Mouse (Mus musculus) forebrain, embryonic 15.5 days (tissue): ENCODE measurements around the gene Oas1a. TPM values are rescaled to one million over a fixed set of nuclear protein-coding genes. Genes with fewer than 3 reads are reported as not detected.
"Not testable (repeated sequence)": the region's sequence is repeated elsewhere in the genome, so short reads cannot be mapped to it uniquely, and the experiment has no call there.

Source experiments
- ATAC-seq: fragments of 200-750 bp; cut with Nextera tagmentation; replicated peaks from 2 replicates; pipeline ENCODE4 v1.8.0; 2017; ENCODE audit warnings: mild to moderate bottlenecking, moderate TSS enrichment, moderate library complexity
- H3K27ac ChIP-seq: fragments of 300-500 bp; sonication (generic); replicated peaks from 2 replicates; pipeline ENCODE4 v1.5.1; 2015; ENCODE audit warnings: mild to moderate bottlenecking, inconsistent platforms
- H3K27me3 ChIP-seq: fragments of 300-500 bp; sonication (generic); 2 replicates; pipeline ENCODE4 v1.6.1; 2015; ENCODE audit warnings: inconsistent platforms
- H3K36me3 ChIP-seq: fragments of 300-500 bp; sonication (generic); 2 replicates; pipeline ENCODE4 v1.6.1; 2015; ENCODE audit warnings: mild to moderate bottlenecking, inconsistent platforms
- H3K4me1 ChIP-seq: fragments of 300-500 bp; sonication (generic); 2 replicates; pipeline ENCODE4 v1.6.1; 2015; ENCODE audit warnings: inconsistent platforms
- H3K4me2 ChIP-seq: fragments of 300-500 bp; sonication (generic); replicated peaks from 2 replicates; pipeline ENCODE4 v1.6.1; 2015; ENCODE audit warnings: mild to moderate bottlenecking, inconsistent platforms
- H3K4me3 ChIP-seq: fragments of 300-500 bp; sonication (generic); 2 replicates; pipeline ENCODE4 v1.5.1; 2015; ENCODE audit warnings: mild to moderate bottlenecking, inconsistent platforms
- H3K9ac ChIP-seq: fragments of 300-500 bp; sonication (generic); replicated peaks from 2 replicates; pipeline ENCODE4 v1.6.1; 2015; ENCODE audit warnings: mild to moderate bottlenecking, inconsistent platforms
- H3K9me3 ChIP-seq: fragments of 300-500 bp; sonication (generic); 2 replicates; pipeline ENCODE4 v1.6.1; 2016; ENCODE audit warnings: inconsistent platforms
- WGBS: fragments of 180-500 bp; shearing (Covaris S2); methylation state at CpG from one replicate; pipeline ENCODE4 v1.1.7; 2015; ENCODE audit warnings: mixed read lengths; 5-methylcytosine and 5-hydroxymethylcytosine counted together
- polyA plus RNA-seq: library from polyadenylated mRNA; unstranded; fragments of >200 nt; fragmentation: Nextera tagmentation; extraction: Ambion mirVana; gene quantifications from 2 replicates; pipeline ENCODE4 v1.2.1, GENCODE M21; 2015

Oas1a gene
- polyA plus RNA-seq, 1 experiment from 2014 or later: 0.45 TPM

DNA sequence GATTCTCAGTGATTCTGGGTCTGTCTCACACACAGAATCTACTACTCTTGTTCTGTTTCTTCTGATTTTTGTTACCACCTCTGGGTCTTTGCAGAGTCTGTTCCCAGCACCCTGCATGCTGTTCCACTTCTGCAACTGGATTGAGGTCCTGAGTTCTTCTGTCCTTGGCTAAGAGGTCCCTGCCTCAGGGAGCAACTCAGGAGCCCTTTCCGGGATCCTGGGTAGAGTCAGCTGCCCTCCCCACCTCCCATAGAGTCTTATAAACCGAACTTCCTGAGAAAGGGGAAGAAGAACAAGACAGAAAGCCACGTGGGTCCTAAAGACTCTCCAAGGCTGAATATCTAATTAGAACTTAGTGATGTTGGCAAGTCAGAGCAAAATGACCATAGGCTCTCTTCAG, 16.3 kb downstream of the Oas1a start:
- Histone ChIP-seq H3K27me3 (no peaks in the 10 kb centered on the region), H3K9ac (no peak overlapping the region), H3K4me1 (no peaks in the 10 kb centered on the region), H3K4me2 (no peak overlapping the region), H3K27ac (no peak overlapping the region), H3K4me3 (no peak overlapping the region), H3K36me3 (no peaks in the 10 kb centered on the region), H3K9me3 (no peaks in the 10 kb centered on the region)
- no peak for ATAC-seq
- WGBS: 47% methylated on average over 3 of the region's 3 CpGs

GRCm38 (mm10) chr5:120890026-120890425, 17.3 kb downstream of the Oas1a start:
- ATAC-seq: no peak
- Histone ChIP-seq H3K36me3 (no peaks in the 10 kb centered on the region), H3K27me3 (no peaks in the 10 kb centered on the region), H3K4me2 (no peak overlapping the region), H3K4me3 (no peak overlapping the region), H3K4me1 (no peaks in the 10 kb centered on the region), H3K27ac (no peak overlapping the region), H3K9me3 (no peaks in the 10 kb centered on the region), H3K9ac (no peak overlapping the region)
- WGBS: 85% methylated on average over 2 of the region's 2 CpGs

DNA sequence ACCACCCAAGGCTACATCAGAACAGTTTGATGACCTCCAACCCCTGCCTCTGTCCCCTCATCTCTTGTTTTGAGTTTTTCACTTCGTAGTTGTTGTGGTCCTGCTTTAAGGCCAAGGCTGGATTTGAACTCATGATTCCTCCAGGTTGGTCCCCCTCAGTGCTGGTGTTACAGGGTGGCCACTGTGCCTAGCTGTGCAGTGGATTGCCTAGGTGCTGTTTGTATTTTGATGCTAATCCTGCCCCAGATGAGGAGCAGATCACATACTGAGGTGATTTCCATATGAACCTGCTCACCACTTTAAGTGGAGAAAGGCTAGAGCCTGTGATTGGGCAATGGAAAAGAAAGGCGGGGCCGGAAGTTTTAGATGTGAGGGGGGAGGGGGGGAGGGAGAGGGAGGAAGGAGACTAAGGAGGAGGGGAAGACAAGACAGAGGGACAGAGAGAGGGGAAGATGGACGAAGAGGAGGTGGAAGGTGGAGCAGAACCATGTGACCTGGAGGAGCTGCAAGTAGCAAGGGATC, 19.0 kb downstream of the Oas1a start:
- H3K9ac ChIP-seq, H3K36me3 ChIP-seq, H3K4me1 ChIP-seq, H3K9me3 ChIP-seq, H3K27me3 ChIP-seq, ATAC-seq, H3K27ac ChIP-seq, H3K4me2 ChIP-seq, H3K4me3 ChIP-seq: not testable (repeated sequence)
- 50% methylated on average over 4 of the region's 4 CpGs for WGBS

- no peak for ATAC-seq
- no peak overlapping the region for H3K27ac ChIP-seq
- no peak overlapping the region for H3K9ac ChIP-seq
- no peaks in the 10 kb centered on the region for H3K9me3 ChIP-seq
- WGBS: 56% methylated on average over 6 of the region's 6 CpGs
- no peak overlapping the region for H3K4me2 ChIP-seq
- no peaks in the 10 kb centered on the region for H3K36me3 ChIP-seq
- no peaks in the 10 kb centered on the region for H3K4me1 ChIP-seq
- H3K4me3 ChIP-seq: no peak overlapping the region
- H3K27me3 ChIP-seq: no peaks in the 10 kb centered on the region
These were observed 19.5 kb downstream of the Oas1a start for GRCm38 (mm10) chr5:120887831-120888230.

DNA sequence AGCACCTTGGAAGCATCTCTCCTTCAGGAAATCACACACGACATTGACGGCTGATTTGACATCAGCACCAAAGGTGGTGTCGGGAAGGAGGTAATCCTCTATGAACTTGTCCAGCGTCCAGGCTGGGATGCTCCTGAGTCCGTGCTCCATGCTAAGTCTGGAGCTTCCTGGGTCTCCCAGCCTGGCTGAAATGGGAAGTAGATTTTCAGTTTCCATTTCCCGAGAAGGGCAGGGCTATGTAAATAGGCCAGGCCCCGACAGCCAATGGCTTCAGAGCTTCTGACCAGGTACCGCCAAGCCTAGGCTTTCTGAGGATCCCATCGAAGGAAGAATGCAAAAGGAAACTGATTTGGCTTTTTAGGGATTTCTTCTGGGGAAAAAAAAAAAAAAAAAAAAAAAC, 19.9 kb downstream of the Oas1a start, which contains the start of gene Oas1g:
TSS of gene Oas1g (minus strand) at position 201 of the 400 bp plus-strand sequence.
- WGBS: 31% methylated on average over 6 of the region's 9 CpGs
- H3K4me1 ChIP-seq, H3K36me3 ChIP-seq, H3K9me3 ChIP-seq, H3K4me2 ChIP-seq, ATAC-seq, H3K9ac ChIP-seq, H3K27me3 ChIP-seq, H3K4me3 ChIP-seq, H3K27ac ChIP-seq: not testable (repeated sequence)

DNA sequence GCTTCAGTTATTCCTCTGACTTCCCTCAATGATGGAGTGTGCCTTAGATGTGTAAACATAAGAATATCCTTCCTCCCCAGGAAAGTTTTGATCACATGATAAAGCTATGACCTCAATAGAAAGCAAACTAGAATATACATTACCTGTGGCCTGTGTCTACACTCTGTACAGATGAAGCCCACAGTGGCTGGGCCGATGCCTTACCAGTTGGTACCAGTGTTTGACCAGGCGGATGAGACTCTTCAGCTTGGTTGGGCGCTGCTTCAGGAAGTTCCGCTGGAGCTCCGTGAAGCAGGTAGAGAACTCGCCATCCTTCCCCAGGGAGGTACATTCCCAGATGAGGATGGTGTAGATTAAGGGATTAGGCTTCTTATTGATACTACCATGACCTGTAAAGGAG, 25.6 kb downstream of the Oas1a start:
- not testable (repeated sequence) for H3K9me3 ChIP-seq, H3K36me3 ChIP-seq, H3K4me1 ChIP-seq, H3K27ac ChIP-seq, ATAC-seq, H3K27me3 ChIP-seq, H3K4me3 ChIP-seq, H3K9ac ChIP-seq, H3K4me2 ChIP-seq
- 93% methylated on average over 6 of the region's 6 CpGs for WGBS

DNA sequence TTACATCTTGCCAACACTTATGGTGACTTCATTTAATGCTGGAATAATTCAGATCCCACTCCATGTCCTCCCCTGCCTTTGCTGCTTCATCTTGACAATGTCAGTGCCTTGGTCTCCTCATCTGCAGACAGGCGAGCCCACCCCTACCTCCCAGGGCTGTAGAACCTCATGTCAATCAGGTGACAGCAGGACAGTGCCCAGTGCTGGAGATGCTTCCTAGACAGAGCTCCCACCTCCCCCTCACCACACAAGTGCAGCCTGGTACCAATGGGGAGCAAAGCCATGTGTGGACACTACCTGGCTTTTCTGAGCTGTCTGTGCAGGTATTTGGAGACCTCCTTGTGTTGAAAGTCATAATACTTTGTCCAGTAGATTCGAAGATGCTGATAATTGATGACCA, 28.5 kb downstream of the Oas1a start:
- ATAC-seq, H3K27ac ChIP-seq, H3K4me3 ChIP-seq: not testable (repeated sequence)

GRCm38 (mm10) chr5:120877407-120877806, 29.9 kb downstream of the Oas1a start:
- not testable (repeated sequence) for ATAC-seq, H3K4me1 ChIP-seq, H3K9me3 ChIP-seq, H3K27ac ChIP-seq, H3K9ac ChIP-seq, H3K4me2 ChIP-seq, H3K36me3 ChIP-seq, H3K4me3 ChIP-seq, H3K27me3 ChIP-seq
- WGBS: 84% methylated on average over 2 of the region's 2 CpGs

More for the DNA sequence above, 28.5 kb downstream of the Oas1a start:
- not testable (repeated sequence) for H3K9ac ChIP-seq, H3K9me3 ChIP-seq, H3K27me3 ChIP-seq, H3K4me2 ChIP-seq, H3K36me3 ChIP-seq, H3K4me1 ChIP-seq
- 62% methylated on average over 2 of the region's 2 CpGs for WGBS

GRCm38 (mm10) chr5:120876839-120877238, 30.5 kb downstream of the Oas1a start:
- H3K36me3 ChIP-seq, H3K9ac ChIP-seq, H3K27ac ChIP-seq, H3K4me1 ChIP-seq, H3K9me3 ChIP-seq, H3K4me3 ChIP-seq, H3K27me3 ChIP-seq, H3K4me2 ChIP-seq, ATAC-seq: not testable (repeated sequence)
- WGBS: 74% methylated on average over 2 of the region's 3 CpGs

GRCm38 (mm10) chr5:120871469-120871868, 35.9 kb downstream of the Oas1a start:
- H3K4me2 ChIP-seq: no peak overlapping the region
- WGBS: 61% methylated on average over 2 of the region's 2 CpGs
- H3K27ac ChIP-seq: no peak overlapping the region
- no peaks in the 10 kb centered on the region for H3K36me3 ChIP-seq
- H3K27me3 ChIP-seq: no peaks in the 10 kb centered on the region
- H3K9me3 ChIP-seq: no peaks in the 10 kb centered on the region
- H3K4me1 ChIP-seq: no peaks in the 10 kb centered on the region
- no peak overlapping the region for H3K9ac ChIP-seq
- no peak for ATAC-seq
- no peak overlapping the region for H3K4me3 ChIP-seq

GRCm38 (mm10) chr5:120870782-120871181, 36.5 kb downstream of the Oas1a start:
- Histone ChIP-seq H3K9me3 (no peaks in the 10 kb centered on the region), H3K4me3 (no peak overlapping the region), H3K9ac (no peak overlapping the region), H3K27ac (no peak overlapping the region), H3K4me2 (no peak overlapping the region), H3K36me3 (no peaks in the 10 kb centered on the region), H3K27me3 (no peaks in the 10 kb centered on the region), H3K4me1 (no peaks in the 10 kb centered on the region)
- ATAC-seq: no peak
- 79% methylated on average over 7 of the region's 7 CpGs for WGBS

DNA sequence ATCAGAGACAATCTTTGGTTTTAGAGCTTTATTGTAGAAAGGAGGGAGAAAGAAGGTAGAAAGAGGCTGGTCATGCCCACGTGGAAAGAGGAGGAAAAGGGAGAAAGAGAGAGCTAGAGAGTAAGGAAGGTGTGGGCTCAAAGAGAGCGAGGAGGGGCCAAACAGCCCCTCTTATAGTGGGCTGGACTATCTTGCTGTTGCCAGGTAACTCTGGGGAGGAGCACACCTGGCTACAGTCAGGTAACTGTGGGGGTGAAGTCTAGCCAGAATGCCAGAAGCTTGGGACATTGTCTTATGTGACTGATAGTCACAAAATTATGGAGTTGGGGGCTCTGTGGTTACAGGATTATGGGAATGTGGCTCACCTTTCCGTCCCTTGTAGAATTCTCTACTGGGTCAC, 37.2 kb downstream of the Oas1a start:
- Histone ChIP-seq H3K4me2 (no peak overlapping the region), H3K36me3 (no peaks in the 10 kb centered on the region), H3K9ac (no peak overlapping the region), H3K4me1 (no peaks in the 10 kb centered on the region), H3K27me3 (no peaks in the 10 kb centered on the region), H3K9me3 (no peaks in the 10 kb centered on the region), H3K4me3 (no peak overlapping the region), H3K27ac (no peak overlapping the region)
- 68% methylated on average over 3 of the region's 3 CpGs for WGBS
- ATAC-seq: no peak

DNA sequence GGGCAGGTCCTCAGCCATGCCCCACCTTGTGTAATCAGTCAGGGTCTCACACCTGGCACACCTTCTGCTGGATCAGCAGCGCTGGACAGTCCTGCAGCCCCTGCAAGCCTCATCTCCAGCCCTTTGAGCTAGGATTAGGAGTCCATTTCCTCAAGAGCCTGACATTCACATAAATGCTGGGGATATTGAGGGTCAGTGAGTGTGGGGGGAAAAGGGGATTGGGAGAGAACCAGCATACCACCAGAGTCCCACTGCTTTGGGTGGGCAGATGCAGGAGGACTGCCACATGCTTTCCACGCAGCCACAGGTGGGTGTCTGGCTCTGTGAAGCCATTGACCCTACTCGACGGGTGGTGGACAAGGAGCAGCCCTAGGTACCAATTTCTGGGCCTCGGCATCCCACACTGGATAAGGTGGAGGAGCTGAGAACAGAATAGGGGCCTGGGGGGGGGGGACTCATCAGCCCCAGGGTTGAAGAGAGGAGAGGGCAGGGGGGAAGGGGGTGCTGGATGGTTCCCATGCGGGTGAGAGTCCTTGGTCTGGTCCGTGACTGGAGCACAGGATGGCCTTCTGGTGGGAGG, 37.8 kb downstream of the Oas1a start:
- Histone ChIP-seq H3K9me3 (no peaks in the 10 kb centered on the region), H3K9ac (no peak overlapping the region), H3K27me3 (no peaks in the 10 kb centered on the region), H3K27ac (no peak overlapping the region), H3K4me1 (no peaks in the 10 kb centered on the region), H3K36me3 (no peaks in the 10 kb centered on the region), H3K4me3 (no peak overlapping the region), H3K4me2 (no peak overlapping the region)
- WGBS: 76% methylated on average over 7 of the region's 7 CpGs
- no peak for ATAC-seq
